Mouse (Mus musculus): ENCODE measurements around the gene Ndufc2. TPM values are rescaled to one million over a fixed set of nuclear protein-coding genes. Genes with fewer than 3 reads are reported as not detected.
A peak's percentile ranks its signal among the peaks of the same experiment; 100 is the strongest.

Ndufc2 gene
- polyA plus RNA-seq, 1 experiment from 2014 or later = 221 TPM

GRCm38 (mm10) chr7:97361467-97361866, 38.3 kb upstream of the Ndufc2 start:
- WGBS (ENCODE audit: insufficient replicate concordance) = 18% methylated on average over 4 of the region's 4 CpGs

GRCm38 (mm10) chr7:97365887-97366286, 33.9 kb upstream of the Ndufc2 start:
- no peak for DNase-seq
- peaks cover 3% of the 10 kb centered on the region for H3K4me1 ChIP-seq (replicated peaks)
- H3K9me3 ChIP-seq (replicated peaks) = no peaks in the 10 kb centered on the region
- no peak for ATAC-seq (ENCODE audit: low read depth)
- H3K4me2 ChIP-seq = no peak overlapping the region
- H3K27me3 ChIP-seq = peaks cover 6% of the 10 kb centered on the region; the same call in 1 of the 2 replicates
- H3K9ac ChIP-seq = no peak overlapping the region
- 55% methylated on average over 1 of the region's 1 CpGs for WGBS (ENCODE audit: insufficient replicate concordance)
- H3K27ac ChIP-seq = no peak overlapping the region
- no peak overlapping the region for H3K4me3 ChIP-seq (replicated peaks)
- H3K36me3 ChIP-seq = no peaks in the 10 kb centered on the region

More at GRCm38 (mm10) chr7:97361467-97361866, 38.3 kb upstream of the Ndufc2 start:
- DNase-seq (peak; percentile 50), ATAC-seq (ENCODE audit: low read depth) (no peak)
- Histone ChIP-seq H3K9me3 (replicated peaks) (no peaks in the 10 kb centered on the region), H3K27ac (no peak overlapping the region), H3K36me3 (no peaks in the 10 kb centered on the region), H3K4me2 (no peak overlapping the region), H3K4me3 (replicated peaks) (no peak overlapping the region), H3K27me3 (peaks cover 4% of the 10 kb centered on the region; the same call in 1 of the 2 replicates), H3K9ac (no peak overlapping the region), H3K4me1 (replicated peaks) (no peaks in the 10 kb centered on the region)

- Histone ChIP-seq H3K4me2 (no peak overlapping the region), H3K4me3 (replicated peaks) (no peak overlapping the region), H3K4me1 (replicated peaks) (peaks cover 34% of the 10 kb centered on the region), H3K9me3 (replicated peaks) (no peaks in the 10 kb centered on the region), H3K27me3 (no peaks in the 10 kb centered on the region), H3K36me3 (peaks cover 63% of the 10 kb centered on the region), H3K27ac (no peak overlapping the region), H3K9ac (no peak overlapping the region)
- no peak for ATAC-seq (ENCODE audit: low read depth)
- DNase-seq = no peak
- 82% methylated on average over 9 of the region's 9 CpGs for WGBS (ENCODE audit: insufficient replicate concordance)
Measured at GRCm38 (mm10) chr7:97375101-97375500, 24.7 kb upstream of the Ndufc2 start.

GRCm38 (mm10) chr7:97375906-97376305, 23.9 kb upstream of the Ndufc2 start:
- H3K4me3 ChIP-seq (replicated peaks) = no peak overlapping the region
- H3K4me2 ChIP-seq = no peak overlapping the region
- H3K9me3 ChIP-seq (replicated peaks) = no peaks in the 10 kb centered on the region
- DNase-seq = no peak
- no peak for ATAC-seq (ENCODE audit: low read depth)
- H3K27me3 ChIP-seq = no peaks in the 10 kb centered on the region
- H3K27ac ChIP-seq = no peak overlapping the region
- 54% methylated on average over 2 of the region's 2 CpGs for WGBS (ENCODE audit: insufficient replicate concordance)
- peaks cover 30% of the 10 kb centered on the region for H3K4me1 ChIP-seq (replicated peaks)
- H3K9ac ChIP-seq = peak overlapping the region; percentile 27; the same call in 1 of the 2 replicates
- H3K36me3 ChIP-seq = peaks cover 69% of the 10 kb centered on the region

GRCm38 (mm10) chr7:97379304-97379703, 20.5 kb upstream of the Ndufc2 start:
- 80% methylated on average over 5 of the region's 5 CpGs for WGBS (ENCODE audit: insufficient replicate concordance)

GRCm38 (mm10) chr7:97380500-97381123, 19.2 kb upstream of the Ndufc2 start:
- Histone ChIP-seq H3K27me3 (no peaks in the 10 kb centered on the region), H3K4me3 (replicated peaks) (no peak overlapping the region), H3K9me3 (replicated peaks) (no peaks in the 10 kb centered on the region), H3K36me3 (peaks cover 92% of the 10 kb centered on the region), H3K27ac (no peak overlapping the region), H3K4me2 (no peak overlapping the region), H3K4me1 (replicated peaks) (peaks cover 10% of the 10 kb centered on the region), H3K9ac (no peak overlapping the region)
- DNase-seq (no peak), ATAC-seq (ENCODE audit: low read depth) (no peak)
- WGBS (ENCODE audit: insufficient replicate concordance) = 84% methylated on average over 5 of the region's 5 CpGs

More at GRCm38 (mm10) chr7:97379304-97379703, 20.5 kb upstream of the Ndufc2 start:
- no peak overlapping the region for H3K9ac ChIP-seq
- no peak for DNase-seq
- ATAC-seq (ENCODE audit: low read depth) = no peak
- no peaks in the 10 kb centered on the region for H3K27me3 ChIP-seq
- no peak overlapping the region for H3K4me3 ChIP-seq (replicated peaks)
- H3K36me3 ChIP-seq = peaks cover 92% of the 10 kb centered on the region
- H3K4me1 ChIP-seq (replicated peaks) = peaks cover 15% of the 10 kb centered on the region
- H3K27ac ChIP-seq = no peak overlapping the region
- no peaks in the 10 kb centered on the region for H3K9me3 ChIP-seq (replicated peaks)
- no peak overlapping the region for H3K4me2 ChIP-seq

- Histone ChIP-seq H3K36me3 (peaks cover 95% of the 10 kb centered on the region), H3K9me3 (replicated peaks) (no peaks in the 10 kb centered on the region), H3K4me3 (replicated peaks) (no peak overlapping the region), H3K27me3 (no peaks in the 10 kb centered on the region), H3K27ac (no peak overlapping the region), H3K4me1 (replicated peaks) (no peaks in the 10 kb centered on the region), H3K9ac (no peak overlapping the region), H3K4me2 (no peak overlapping the region)
- DNase-seq = no peak
- no peak for ATAC-seq (ENCODE audit: low read depth)
- WGBS (ENCODE audit: insufficient replicate concordance) = 91% methylated on average over 8 of the region's 8 CpGs
Measured at GRCm38 (mm10) chr7:97382661-97383060, 17.1 kb upstream of the Ndufc2 start.

- Histone ChIP-seq H3K36me3 (peaks cover 94% of the 10 kb centered on the region), H3K27ac (no peak overlapping the region), H3K4me3 (replicated peaks) (no peak overlapping the region), H3K27me3 (no peaks in the 10 kb centered on the region), H3K9ac (no peak overlapping the region), H3K9me3 (replicated peaks) (no peaks in the 10 kb centered on the region), H3K4me1 (replicated peaks) (no peaks in the 10 kb centered on the region), H3K4me2 (no peak overlapping the region)
- ATAC-seq (ENCODE audit: low read depth) (no peak), DNase-seq (no peak)
- 77% methylated on average over 10 of the region's 10 CpGs for WGBS (ENCODE audit: insufficient replicate concordance)
Measured at GRCm38 (mm10) chr7:97383496-97384132, 16.2 kb upstream of the Ndufc2 start.

- no peaks in the 10 kb centered on the region for H3K9me3 ChIP-seq (replicated peaks)
- H3K27ac ChIP-seq = no peak overlapping the region
- no peaks in the 10 kb centered on the region for H3K27me3 ChIP-seq
- H3K4me1 ChIP-seq (replicated peaks) = no peaks in the 10 kb centered on the region
- DNase-seq (no peak), ATAC-seq (ENCODE audit: low read depth) (no peak)
- WGBS (ENCODE audit: insufficient replicate concordance) = 84% methylated on average over 7 of the region's 7 CpGs
- H3K36me3 ChIP-seq = peaks cover 92% of the 10 kb centered on the region
- H3K4me3 ChIP-seq (replicated peaks) = no peak overlapping the region
- H3K4me2 ChIP-seq = no peak overlapping the region
- H3K9ac ChIP-seq = no peak overlapping the region
Measured at GRCm38 (mm10) chr7:97386106-97386805, 13.5 kb upstream of the Ndufc2 start.

GRCm38 (mm10) chr7:97386806-97387370, 12.9 kb upstream of the Ndufc2 start:
- DNase-seq (no peak), ATAC-seq (ENCODE audit: low read depth) (no peak)
- no peak overlapping the region for H3K4me2 ChIP-seq
- H3K27me3 ChIP-seq = no peaks in the 10 kb centered on the region
- no peaks in the 10 kb centered on the region for H3K9me3 ChIP-seq (replicated peaks)
- WGBS (ENCODE audit: insufficient replicate concordance) = 86% methylated on average over 5 of the region's 5 CpGs
- peaks cover 92% of the 10 kb centered on the region for H3K36me3 ChIP-seq
- no peak overlapping the region for H3K4me3 ChIP-seq (replicated peaks)
- H3K9ac ChIP-seq = no peak overlapping the region
- no peak overlapping the region for H3K27ac ChIP-seq
- no peaks in the 10 kb centered on the region for H3K4me1 ChIP-seq (replicated peaks)

- Histone ChIP-seq H3K36me3 (peaks cover 92% of the 10 kb centered on the region), H3K9me3 (replicated peaks) (no peaks in the 10 kb centered on the region), H3K9ac (no peak overlapping the region), H3K4me2 (no peak overlapping the region), H3K27me3 (no peaks in the 10 kb centered on the region), H3K4me3 (replicated peaks) (no peak overlapping the region), H3K4me1 (replicated peaks) (no peaks in the 10 kb centered on the region), H3K27ac (no peak overlapping the region)
- ATAC-seq (ENCODE audit: low read depth) = no peak
- 86% methylated on average over 8 of the region's 8 CpGs for whole genome bisulfite sequencing (ENCODE audit: insufficient replicate concordance)
- no peak for DNase-seq
Measured at GRCm38 (mm10) chr7:97387561-97388147, 12.1 kb upstream of the Ndufc2 start.

All from liver, embryonic 13.5 days (tissue).